Mouse (Mus musculus) testis, adult 2 months (tissue): ENCODE results near the gene Bag1.

ENCODE experiments used
- CTCF ChIP-seq: fragments of 200-500 bp; IDR thresholded peaks from 2 replicates; pipeline ENCODE4 v1.5.1; 2012; ENCODE audit warnings: low read depth, mild to moderate bottlenecking, inconsistent platforms, low read length, moderate library complexity; ENCODE audit not compliant: control insufficient read depth, insufficient read depth, insufficient replicate concordance
- POLR2A ChIP-seq: fragments of 200-500 bp; IDR thresholded peaks from 2 replicates; pipeline ENCODE4 v1.6.1; 2012; ENCODE audit warnings: low read depth, mild to moderate bottlenecking, inconsistent platforms, low read length, moderate library complexity; ENCODE audit not compliant: control insufficient read depth

DNA sequence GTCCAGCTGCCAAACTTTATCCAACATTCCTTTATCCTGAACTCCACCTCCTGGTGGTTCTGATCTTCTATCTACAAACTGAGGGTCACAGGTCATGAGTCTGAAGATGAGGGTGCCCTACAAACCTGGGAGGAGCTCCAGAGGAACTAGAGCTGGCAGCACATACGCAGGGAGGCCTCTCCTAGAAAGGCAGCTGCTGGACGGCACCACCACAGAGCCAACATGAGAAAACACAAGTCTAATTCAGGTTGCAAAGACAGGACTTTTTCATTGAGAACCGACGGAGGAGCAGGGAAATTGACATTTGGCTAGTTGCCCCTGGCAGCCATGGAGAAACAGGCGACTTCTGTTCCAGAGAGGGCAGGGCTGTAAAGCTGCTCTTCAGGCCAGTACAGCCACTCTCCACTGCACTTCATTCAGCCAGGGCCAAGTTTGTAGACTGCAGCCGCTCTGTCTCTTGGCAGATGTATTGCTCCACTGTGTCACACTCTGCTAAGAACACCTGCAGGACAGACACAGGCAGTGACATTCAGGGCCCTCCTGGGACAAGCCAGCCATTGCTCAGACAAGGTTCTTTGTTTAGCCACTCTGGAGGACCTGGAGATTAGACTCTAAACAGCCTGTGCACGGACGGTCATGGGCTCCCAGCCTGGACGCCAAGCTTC, 11.8 kb downstream of the Bag1 start:
- no peak for TF ChIP-seq CTCF
- no peak for TF ChIP-seq POLR2A
